In the genomic region with DNA sequence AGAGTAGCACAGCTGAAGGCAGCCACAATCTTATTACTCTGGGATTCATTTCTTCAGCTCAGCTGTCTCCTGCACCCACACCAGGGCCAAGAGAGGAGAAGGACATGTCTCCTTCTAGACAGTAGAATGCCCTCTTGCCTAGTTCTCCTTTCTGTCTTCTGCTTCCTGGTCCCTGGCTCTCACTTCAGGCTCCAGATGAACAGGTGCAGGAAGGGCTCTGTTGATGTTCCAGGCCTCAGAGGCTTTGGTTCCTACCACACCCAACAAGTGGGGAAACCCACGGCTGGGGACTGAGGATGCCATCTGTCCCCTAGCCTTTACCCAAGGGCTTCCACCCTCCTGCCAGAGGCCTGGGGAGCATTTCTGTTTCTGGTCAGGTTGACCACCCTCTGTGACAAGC, we compare ENCODE assay signal across 41 mouse cellular contexts. TPM values are rescaled to one million over a fixed set of nuclear protein-coding genes. Genes with fewer than 3 reads are reported as not detected.
DNase-seq lines count a peak whose midpoint lies in the region; ATAC-seq and TF ChIP-seq lines count a peak whose summit lies in the region.
"Had no signal": no experiment of that assay in that cellular context is flagged by ENCODE, and none has a peak within 500 bp of the region (broad histone marks: within the 10 kb centered on the region; RNA-seq: fewer than 3 reads in every experiment).

No protein-coding gene starts in this region.

- WGBS in hindbrain, embryonic 11.5 days: 83% methylated on average over 1 of the region's 1 CpGs

- in situ Hi-C loops in CH12.LX (cut with MboI; ENCODE audit: low pct_ligation_motif_present, low pct_unique_long_range_greater_than_20kb, low sequenced_read_pairs): no loop called here

- H3K27me3 ChIP-seq in CH12.LX (replicated peaks): peaks cover 29% of the 10 kb centered on the region
- H3K27me3 ChIP-seq in hindbrain, embryonic 11.5 days (ENCODE audit: control insufficient read depth, insufficient read depth, low read length): no peaks in the 10 kb centered on the region
- H3K27me3 ChIP-seq: embryonic facial prominence, embryonic 13.5 days; heart, embryonic 12.5 days; kidney, embryonic 15.5 days; limb, embryonic 12.5 days; liver, embryonic 15.5 days; neural tube, embryonic 15.5 days had no signal

- H3K79me2 ChIP-seq in CH12.LX (replicated peaks; ENCODE audit: control insufficient read depth, extremely low read depth, insufficient read depth, poor library complexity, severe bottlenecking): no peaks in the 10 kb centered on the region

- H3K4me3 ChIP-seq in CH12.LX (replicated peaks in 1 of 3; ENCODE audit: low read depth in 2 of 3, low read length in 2 of 3, poor library complexity in 1 of 3): no peak overlapping the region
- no peak overlapping the region for H3K4me3 ChIP-seq in hindbrain, embryonic 11.5 days (ENCODE audit: low read depth, low read length)
- H3K4me3 ChIP-seq: embryonic facial prominence, embryonic 13.5 days; forebrain, embryonic 10.5 days; heart, embryonic 12.5 days; hindbrain, embryonic 10.5 days; kidney, embryonic 15.5 days; limb, embryonic 12.5 days; liver, embryonic 15.5 days; megakaryocyte, embryonic 14.5 days; neural tube, embryonic 15.5 days had no signal

- no peak overlapping the region for H3K27ac ChIP-seq in CH12.LX (ENCODE audit: insufficient read depth, low read depth)
- no peak overlapping the region for H3K27ac ChIP-seq in hindbrain, embryonic 11.5 days (ENCODE audit: low read depth, low read length)
- H3K27ac ChIP-seq: embryonic facial prominence, embryonic 13.5 days; forebrain, embryonic 10.5 days; hindbrain, embryonic 10.5 days; kidney, embryonic 15.5 days; limb, embryonic 12.5 days; liver, embryonic 15.5 days; neural tube, embryonic 15.5 days had no signal

- no peak for TF ChIP-seq EP300 in CH12.LX (IDR thresholded peaks at IDR 0.05; ENCODE audit: low read length)

- H3K4me2 ChIP-seq in CH12.LX (ENCODE audit: insufficient read depth, low read depth, poor library complexity, severe bottlenecking): no peak overlapping the region
- no peak overlapping the region for H3K4me2 ChIP-seq in hindbrain, embryonic 11.5 days (replicated peaks; ENCODE audit: low read depth, low read length)
- H3K4me2 ChIP-seq: embryonic facial prominence, embryonic 13.5 days; heart, embryonic 12.5 days; kidney, embryonic 15.5 days; limb, embryonic 12.5 days; liver, embryonic 15.5 days; lung, embryonic 14.5 days; neural tube, embryonic 15.5 days had no signal

- no peak for TF ChIP-seq POLR2A in CH12.LX (IDR thresholded peaks at IDR 0.05; ENCODE audit: low read depth, low read length)

- dilution Hi-C loops in CH12.LX (cut with MboI; ENCODE audit: extremely low pct_ligation_motif_present, extremely low pct_unique_long_range_greater_than_20kb, low sequenced_read_pairs): no loop called here

- peaks cover 3 to 30% of the 10 kb centered on the region in 2 experiments for H3K4me1 ChIP-seq in CH12.LX (ENCODE audit: control insufficient read depth in 1 of 2, insufficient read depth in 2 of 2)
- no peaks in the 10 kb centered on the region for H3K4me1 ChIP-seq in hindbrain, embryonic 11.5 days (replicated peaks; ENCODE audit: control insufficient read depth, insufficient read depth, low read length)
- H3K4me1 ChIP-seq: embryonic facial prominence, embryonic 13.5 days; forebrain, embryonic 10.5 days; hindbrain, embryonic 10.5 days; kidney, embryonic 15.5 days; limb, embryonic 12.5 days; liver, embryonic 15.5 days; neural tube, embryonic 15.5 days had no signal

- peak; percentile 90 for ATAC-seq in granulocyte monocyte progenitor cell, adult 5-6 weeks (replicated peaks; ENCODE audit: poor library complexity, severe bottlenecking)
- peak; percentile 62 for ATAC-seq in monocyte, adult 5-6 weeks (replicated peaks; ENCODE audit: insufficient number of reproducible peaks, low FRiP score, low TSS enrichment, poor library complexity, severe bottlenecking)
- ATAC-seq in activated CD4-positive, CD25-positive, alpha-beta regulatory T cell, adult 4 months: no peak
- no peak for ATAC-seq in hindbrain, embryonic 11.5 days (ENCODE audit: low FRiP score)
- ATAC-seq: forebrain, embryonic 16.5 days; hindbrain, embryonic 16.5 days had no signal

- H3K9ac ChIP-seq in CH12.LX (ENCODE audit: insufficient read depth, low read depth): no peak overlapping the region
- no peak overlapping the region for H3K9ac ChIP-seq in hindbrain, embryonic 11.5 days (ENCODE audit: low read depth, low read length)
- H3K9ac ChIP-seq: embryonic facial prominence, embryonic 13.5 days; heart, embryonic 12.5 days; kidney, embryonic 15.5 days; limb, embryonic 12.5 days; liver, embryonic 15.5 days; lung, embryonic 14.5 days; neural tube, embryonic 15.5 days had no signal

- no peaks in the 10 kb centered on the region for H3K9me3 ChIP-seq in CH12.LX (replicated peaks; ENCODE audit: low read length)
- H3K9me3 ChIP-seq in hindbrain, embryonic 11.5 days (ENCODE audit: control insufficient read depth, low read length): no peaks in the 10 kb centered on the region
- H3K9me3 ChIP-seq: embryonic facial prominence, embryonic 13.5 days; forebrain, embryonic 10.5 days; heart, embryonic 12.5 days; hindbrain, embryonic 10.5 days; kidney, embryonic 15.5 days; limb, embryonic 12.5 days; liver, embryonic 15.5 days; megakaryocyte, embryonic 14.5 days; neural tube, embryonic 15.5 days had no signal

- TF ChIP-seq CTCF in CH12.LX (conservative IDR thresholded peaks at IDR 0.05 in 1 of 2, IDR thresholded peaks at IDR 0.05 in 1 of 2; ENCODE audit: low read depth in 2 of 2, low read length in 2 of 2): no peak

- H3K36me3 ChIP-seq in CH12.LX (replicated peaks in 1 of 2; ENCODE audit: control insufficient read depth in 1 of 2, insufficient read depth in 1 of 2, low read length in 1 of 2): no peaks in the 10 kb centered on the region
- H3K36me3 ChIP-seq in hindbrain, embryonic 11.5 days (ENCODE audit: control insufficient read depth, insufficient read depth, low read length): no peaks in the 10 kb centered on the region
- H3K36me3 ChIP-seq: embryonic facial prominence, embryonic 13.5 days; forebrain, embryonic 10.5 days; G1E; heart, embryonic 12.5 days; hindbrain, embryonic 10.5 days; kidney, embryonic 15.5 days; limb, embryonic 12.5 days; liver, embryonic 15.5 days; neural tube, embryonic 15.5 days had no signal

- DNase-seq in 416B (ENCODE audit: low read depth) (peak; percentile 63), CH12.LX (ENCODE audit: extremely low read depth) (peak; percentile 22)
- no peak for DNase-seq in hindbrain, embryonic 11.5 days (ENCODE audit: low spot score)
- DNase-seq in urinary bladder, postnatal 14 days (ENCODE audit: low spot score): no peak
- DNase-seq: adrenal gland, postnatal 10 days; cerebellum, adult 8-10 months; gastrocnemius, postnatal 14 days; heart, adult 11 months; kidney, adult 18-20 months; kidney, postnatal 25 days; lung, embryonic 14.5 days; lung, postnatal 14 days; midbrain, embryonic 14.5 days; right cerebral cortex, postnatal 25 days; spleen, adult 18-20 months; thymus, adult 2 months; thymus, postnatal 4 days had no signal

- no peak for TF ChIP-seq RAD21 in CH12.LX (IDR thresholded peaks at IDR 0.05; ENCODE audit: low read depth, low read length)

RNA-seq across cellular contexts. Expression of a gene that starts 8.6 kb away (rescaled TPM):
- total RNA-seq in CH12.LX (2012; rRNA removed): not detected in 2 replicates
- not detected in 2 replicates for total RNA-seq in CH12.LX (2014; rRNA removed)
- 0.40 TPM in 1 of 2 replicates, not detected in the other for polyA plus RNA-seq in CH12.LX (2012; ENCODE audit: insufficient read length, low read depth)
- not detected in 2 replicates for total RNA-seq in granulocyte monocyte progenitor cell, adult 5-6 weeks (2014; fragmentation: Nextera tagmentation)
- not detected in 2 replicates for total RNA-seq in granulocyte monocyte progenitor cell, adult 5-6 weeks (2017)
- total RNA-seq in monocyte, adult 5-6 weeks (2017): 3.5 TPM in 1 of 3 replicates, not detected in the others
- not detected for polyA plus RNA-seq in activated CD4-positive, CD25-positive, alpha-beta regulatory T cell, adult 4 months (2017; shearing (Covaris generic))
- not detected in 2 replicates for polyA plus RNA-seq in hindbrain, embryonic 11.5 days (2014; fragmentation: Nextera tagmentation; extraction: Ambion mirVana)
- total RNA-seq: adrenal gland, postnatal 10 days; G1E; gastrocnemius, postnatal 14 days; layer of hippocampus, adult 18-20 months; layer of hippocampus, postnatal 10 days; left cerebral cortex, adult 18-20 months; left cerebral cortex, postnatal 14 days; liver, adult 2 months had no signal
- polyA plus RNA-seq: C2C12; embryonic facial prominence, embryonic 13.5 days; forebrain, embryonic 10.5 days; forebrain, embryonic 16.5 days; G1E; heart, embryonic 12.5 days; heart, postnatal 0 days; hindbrain, embryonic 10.5 days; hindbrain, embryonic 16.5 days; intestine, embryonic 14.5 days; kidney, embryonic 15.5 days; limb, embryonic 12.5 days; liver, embryonic 15.5 days; lung, embryonic 14.5 days; midbrain, embryonic 14.5 days; neural tube, embryonic 15.5 days had no signal

RNA-seq across cellular contexts. Expression of a gene that starts 26.2 kb away (rescaled TPM):
- total RNA-seq in CH12.LX (2012; rRNA removed): not detected in 2 replicates
- total RNA-seq in CH12.LX (2014; rRNA removed): not detected in 2 replicates
- not detected in 2 replicates for polyA plus RNA-seq in CH12.LX (2012; ENCODE audit: insufficient read length, low read depth)
- 24.4 and 25.9 TPM in 2 replicates for total RNA-seq in granulocyte monocyte progenitor cell, adult 5-6 weeks (2014; fragmentation: Nextera tagmentation)
- 17.4 and 17.7 TPM in 2 replicates for total RNA-seq in granulocyte monocyte progenitor cell, adult 5-6 weeks (2017)
- total RNA-seq in monocyte, adult 5-6 weeks (2017): 53.2 to 124 TPM (median 94.6 TPM) in 3 replicates
- polyA plus RNA-seq in activated CD4-positive, CD25-positive, alpha-beta regulatory T cell, adult 4 months (2017; shearing (Covaris generic)): under 1 TPM in 1 of 2 experiments, not detected in 1; 0.32 TPM
- polyA plus RNA-seq in hindbrain, embryonic 11.5 days (2014; fragmentation: Nextera tagmentation; extraction: Ambion mirVana): 0.06 and 0.22 TPM in 2 replicates
- total RNA-seq: layer of hippocampus, adult 18-20 months; left cerebral cortex, adult 18-20 months; left cerebral cortex, postnatal 14 days had no signal
- polyA plus RNA-seq: forebrain, embryonic 10.5 days; G1E; hindbrain, embryonic 16.5 days; limb, embryonic 12.5 days had no signal

RNA-seq across cellular contexts. Expression of a gene that starts 29.4 kb away (rescaled TPM):
- total RNA-seq in CH12.LX (2012; rRNA removed) (0.17 and 0.25 TPM in 2 replicates), CH12.LX (2014; rRNA removed) (0.16 and 0.26 TPM in 2 replicates)
- 0.25 and 0.50 TPM in 2 replicates for polyA plus RNA-seq in CH12.LX (2012; ENCODE audit: insufficient read length, low read depth)
- total RNA-seq in granulocyte monocyte progenitor cell, adult 5-6 weeks (2014; fragmentation: Nextera tagmentation): not detected in 2 replicates
- total RNA-seq in granulocyte monocyte progenitor cell, adult 5-6 weeks (2017): 0.10 and 1.2 TPM in 2 replicates
- total RNA-seq in monocyte, adult 5-6 weeks (2017): 282 to 497 TPM (median 452 TPM) in 3 replicates
- polyA plus RNA-seq in activated CD4-positive, CD25-positive, alpha-beta regulatory T cell, adult 4 months (2017; shearing (Covaris generic)): under 1 TPM; 0.44 to 0.69 TPM
- 0.13 and 0.25 TPM in 2 replicates for polyA plus RNA-seq in hindbrain, embryonic 11.5 days (2014; fragmentation: Nextera tagmentation; extraction: Ambion mirVana)
- total RNA-seq: layer of hippocampus, adult 18-20 months; left cerebral cortex, postnatal 14 days had no signal
- polyA plus RNA-seq: C2C12; forebrain, embryonic 16.5 days; G1E; heart, embryonic 12.5 days; hindbrain, embryonic 16.5 days; limb, embryonic 12.5 days; neural tube, embryonic 15.5 days had no signal

RNA-seq across cellular contexts. Expression of a gene that starts 41.3 kb away (rescaled TPM):
- total RNA-seq in CH12.LX (2012; rRNA removed): not detected in 2 replicates
- total RNA-seq in CH12.LX (2014; rRNA removed): not detected in 2 replicates
- not detected in 2 replicates for polyA plus RNA-seq in CH12.LX (2012; ENCODE audit: insufficient read length, low read depth)
- total RNA-seq in granulocyte monocyte progenitor cell, adult 5-6 weeks (2014; fragmentation: Nextera tagmentation): 1.1 and 2.2 TPM in 2 replicates
- total RNA-seq in granulocyte monocyte progenitor cell, adult 5-6 weeks (2017): 0.60 and 1.3 TPM in 2 replicates
- total RNA-seq in monocyte, adult 5-6 weeks (2017): 183 to 300 TPM (median 291 TPM) in 3 replicates
- not detected for polyA plus RNA-seq in activated CD4-positive, CD25-positive, alpha-beta regulatory T cell, adult 4 months (2017; shearing (Covaris generic))
- 1.1 and 1.2 TPM in 2 replicates for polyA plus RNA-seq in hindbrain, embryonic 11.5 days (2014; fragmentation: Nextera tagmentation; extraction: Ambion mirVana)
- polyA plus RNA-seq: C2C12, G1E had no signal

RNA-seq across cellular contexts. Expression of a gene that starts 55.6 kb away (rescaled TPM):
- total RNA-seq in CH12.LX (2012; rRNA removed) (not detected in 2 replicates), CH12.LX (2014; rRNA removed) (not detected in 2 replicates)
- not detected in 2 replicates for polyA plus RNA-seq in CH12.LX (2012; ENCODE audit: insufficient read length, low read depth)
- not detected in 2 replicates for total RNA-seq in granulocyte monocyte progenitor cell, adult 5-6 weeks (2014; fragmentation: Nextera tagmentation)
- not detected in 2 replicates for total RNA-seq in granulocyte monocyte progenitor cell, adult 5-6 weeks (2017)
- total RNA-seq in monocyte, adult 5-6 weeks (2017): not detected in 3 replicates
- polyA plus RNA-seq in activated CD4-positive, CD25-positive, alpha-beta regulatory T cell, adult 4 months (2017; shearing (Covaris generic)): not detected
- polyA plus RNA-seq in hindbrain, embryonic 11.5 days (2014; fragmentation: Nextera tagmentation; extraction: Ambion mirVana): not detected in 2 replicates
- total RNA-seq: adrenal gland, postnatal 10 days; gastrocnemius, postnatal 14 days; layer of hippocampus, adult 18-20 months; layer of hippocampus, postnatal 10 days; left cerebral cortex, adult 18-20 months; left cerebral cortex, postnatal 14 days; liver, adult 2 months had no signal
- polyA plus RNA-seq: brain, embryonic 14.5 days; C2C12; embryonic facial prominence, embryonic 13.5 days; forebrain, embryonic 10.5 days; forebrain, embryonic 16.5 days; G1E; heart, embryonic 12.5 days; heart, postnatal 0 days; hindbrain, embryonic 10.5 days; hindbrain, embryonic 16.5 days; intestine, embryonic 14.5 days; kidney, embryonic 15.5 days; limb, embryonic 12.5 days; liver, adult 2 months; liver, embryonic 15.5 days; lung, embryonic 14.5 days; midbrain, embryonic 14.5 days; neural tube, embryonic 15.5 days had no signal

Comparison
In these comparisons a context has a peak if more than half of its experiments do, and no peak if none do; other contexts are left out.
1. DNase-seq: peak in 416B (single experiment) and CH12.LX (single experiment); none in hindbrain, embryonic 11.5 days (single experiment) and urinary bladder, postnatal 14 days (single experiment).
2. ATAC-seq: peak in granulocyte monocyte progenitor cell, adult 5-6 weeks (single experiment) and monocyte, adult 5-6 weeks (single experiment); none in activated CD4-positive, CD25-positive, alpha-beta regulatory T cell, adult 4 months (single experiment) and hindbrain, embryonic 11.5 days (single experiment).
3. RNA of a gene that starts 26.2 kb away (total RNA-seq): 53.2 to 124 TPM in monocyte, adult 5-6 weeks and 17.4 to 25.9 TPM in granulocyte monocyte progenitor cell, adult 5-6 weeks; not detected in CH12.LX; every median in the first group is over 10 times any median in the second.
4. RNA of a gene that starts 29.4 kb away (total RNA-seq): 282 to 497 TPM in monocyte, adult 5-6 weeks; 0.16 to 0.26 TPM in CH12.LX and 0.10 to 1.2 TPM in granulocyte monocyte progenitor cell, adult 5-6 weeks; every median in the first group is over 100 times any median in the second.